ENCODE assay signal across 23 mouse cellular contexts in the genomic region with DNA sequence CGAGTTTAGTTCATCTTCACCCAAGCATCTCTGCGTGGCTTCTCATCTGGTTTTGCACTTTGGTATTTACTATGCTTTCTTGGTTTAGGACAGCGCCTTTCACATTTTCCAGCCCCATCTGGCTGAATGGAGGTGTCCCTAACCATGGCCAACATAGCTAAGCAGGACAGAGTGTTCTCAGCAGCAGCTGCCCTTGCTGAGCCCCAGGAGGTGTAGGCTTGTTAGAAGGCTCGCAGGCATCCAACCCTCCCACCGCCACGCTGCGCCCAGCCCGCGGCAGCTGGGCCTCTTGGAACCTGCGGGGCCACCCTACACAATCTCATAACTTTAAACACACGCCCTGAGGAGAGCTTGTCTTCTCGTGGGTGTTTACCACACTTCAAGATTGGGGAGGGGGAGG. TPM values are rescaled to one million over a fixed set of nuclear protein-coding genes. Genes with fewer than 3 reads are reported as not detected.
"Had no signal": no experiment of that assay in that cellular context is flagged by ENCODE, and none has a peak within 500 bp of the region (broad histone marks: within the 10 kb centered on the region; RNA-seq: fewer than 3 reads in every experiment).

No protein-coding gene starts in this region.

- ATAC-seq: forebrain, embryonic 16.5 days; hindbrain, embryonic 16.5 days; inflammation-experienced regulatory T-cells, adult 6 months; intestine, embryonic 15.5 days; intestine, postnatal 0 days had no signal

- H3K4me2 ChIP-seq: heart, embryonic 11.5 days; heart, embryonic 13.5 days; heart, embryonic 15.5 days; hindbrain, embryonic 12.5 days; hindbrain, embryonic 14.5 days; intestine, embryonic 15.5 days; limb, embryonic 12.5 days; liver, embryonic 11.5 days had no signal

- H3K9ac ChIP-seq: heart, embryonic 15.5 days; hindbrain, embryonic 12.5 days; hindbrain, embryonic 14.5 days; intestine, embryonic 15.5 days; limb, embryonic 12.5 days had no signal

- DNase-seq: gastrocnemius, postnatal 10 days; heart, adult 2 months; heart, postnatal 4 days; kidney, postnatal 10 days; kidney, postnatal 4 days; liver had no signal

- H3K9me3 ChIP-seq: heart, embryonic 13.5 days; heart, embryonic 15.5 days; hindbrain, embryonic 10.5 days; hindbrain, embryonic 12.5 days; intestine, embryonic 15.5 days; limb, embryonic 10.5 days; limb, embryonic 12.5 days had no signal

- H3K36me3 ChIP-seq: heart, embryonic 13.5 days; heart, embryonic 15.5 days; hindbrain, embryonic 10.5 days; hindbrain, embryonic 12.5 days; intestine, embryonic 15.5 days; limb, embryonic 10.5 days; limb, embryonic 12.5 days had no signal

- H3K4me3 ChIP-seq: heart, adult 2 months; heart, embryonic 13.5 days; heart, embryonic 15.5 days; hindbrain, embryonic 10.5 days; hindbrain, embryonic 12.5 days; intestine, embryonic 15.5 days; layer of hippocampus, adult 2 months; left cerebral cortex, adult 2 months; limb, embryonic 10.5 days; limb, embryonic 12.5 days had no signal

- H3K27ac ChIP-seq: heart, adult 2 months; heart, embryonic 13.5 days; heart, embryonic 15.5 days; hindbrain, embryonic 10.5 days; hindbrain, embryonic 12.5 days; hindbrain, embryonic 14.5 days; layer of hippocampus, adult 2 months; left cerebral cortex, adult 2 months; limb, embryonic 10.5 days; limb, embryonic 12.5 days had no signal

RNA-seq across cellular contexts. Expression of a gene that starts 6.3 kb away (rescaled TPM):
- total RNA-seq: granulocyte monocyte progenitor cell, adult 5-6 weeks had no signal
- polyA plus RNA-seq: inflammation-experienced regulatory T-cells, adult 6 months; limb, embryonic 10.5 days; limb, embryonic 12.5 days had no signal

RNA-seq across cellular contexts. Expression of a gene that starts 47.3 kb away (rescaled TPM):
- polyA plus RNA-seq: heart, embryonic 11.5 days; liver, embryonic 11.5 days had no signal
